Mouse (Mus musculus): ENCODE results near the gene Tecrl. TPM values are rescaled to one million over a fixed set of nuclear protein-coding genes. Genes with fewer than 3 reads are reported as not detected.

Tecrl gene
- total RNA-seq (2023), result not detected

GRCm38 (mm10) chr5:83354846-83355561 is at the start of gene Tecrl:
Gene Tecrl, minus strand, starts transcription at chr5:83355195.

